Mouse (Mus musculus) kidney, adult 2 months (tissue): ENCODE results near the gene Ncor2. TPM values are rescaled to one million over a fixed set of nuclear protein-coding genes. Genes with fewer than 3 reads are reported as not detected.
A peak's percentile ranks its signal among the peaks of the same experiment; 100 is the strongest.

Source experiments
- DNase-seq: peaks from one replicate; pipeline ENCODE4 v3.0.0; 2021
- H3K27ac ChIP-seq: fragments of 200-500 bp; 2 replicates; pipeline ENCODE4 v1.5.1; 2012; ENCODE audit warnings: low read depth, low read length, control low read depth, inconsistent platforms; ENCODE audit not compliant: insufficient read depth
- H3K27me3 ChIP-seq: fragments of 200-500 bp; replicated peaks from 2 replicates; pipeline ENCODE4 v1.6.1; 2012; ENCODE audit warnings: mild to moderate bottlenecking, moderate library complexity, low read length, inconsistent platforms; ENCODE audit not compliant: control insufficient read depth, insufficient read depth
- H3K36me3 ChIP-seq: fragments of 200-500 bp; 2 replicates; pipeline ENCODE4 v1.6.1; 2012; ENCODE audit warnings: mild to moderate bottlenecking, moderate library complexity, low read length, inconsistent platforms; ENCODE audit not compliant: control insufficient read depth, insufficient read depth
- H3K4me1 ChIP-seq: fragments of 200-500 bp; 2 replicates; pipeline ENCODE4 v1.6.1; 2011; ENCODE audit warnings: low read length; ENCODE audit not compliant: control insufficient read depth, insufficient read depth
- H3K4me3 ChIP-seq: fragments of 200-500 bp; 2 replicates; pipeline ENCODE4 v1.5.1; 2011; ENCODE audit warnings: mild to moderate bottlenecking, low read depth, low read length, control low read depth; ENCODE audit not compliant: insufficient read depth
- CTCF ChIP-seq: fragments of 200-500 bp; conservative IDR thresholded peaks from 2 replicates; pipeline ENCODE4 v1.5.1; 2011; ENCODE audit warnings: low read depth, mild to moderate bottlenecking, control low read depth, low read length, moderate library complexity, mixed read lengths; ENCODE audit not compliant: insufficient read depth, insufficient read length
- POLR2A ChIP-seq: fragments of 200-500 bp; IDR thresholded peaks from one replicate; pipeline ENCODE4 v1.6.1; 2011; ENCODE audit warnings: low read depth, low read length, control low read depth
- WGBS: fragments of 180-500 bp; shearing (Covaris S2); methylation state at CpG from one replicate; pipeline ENCODE4 v1.1.7; 2018; 5-methylcytosine and 5-hydroxymethylcytosine counted together
- polyA plus RNA-seq: library from polyadenylated mRNA; depleted of rRNA; stranded (reverse); fragments of >200 nt; gene quantifications from 2 replicates; pipeline ENCODE4 v1.2.3, GENCODE M21; 2012

Ncor2 gene
- polyA plus RNA-seq, 1 experiment: 38.8 TPM

DNA sequence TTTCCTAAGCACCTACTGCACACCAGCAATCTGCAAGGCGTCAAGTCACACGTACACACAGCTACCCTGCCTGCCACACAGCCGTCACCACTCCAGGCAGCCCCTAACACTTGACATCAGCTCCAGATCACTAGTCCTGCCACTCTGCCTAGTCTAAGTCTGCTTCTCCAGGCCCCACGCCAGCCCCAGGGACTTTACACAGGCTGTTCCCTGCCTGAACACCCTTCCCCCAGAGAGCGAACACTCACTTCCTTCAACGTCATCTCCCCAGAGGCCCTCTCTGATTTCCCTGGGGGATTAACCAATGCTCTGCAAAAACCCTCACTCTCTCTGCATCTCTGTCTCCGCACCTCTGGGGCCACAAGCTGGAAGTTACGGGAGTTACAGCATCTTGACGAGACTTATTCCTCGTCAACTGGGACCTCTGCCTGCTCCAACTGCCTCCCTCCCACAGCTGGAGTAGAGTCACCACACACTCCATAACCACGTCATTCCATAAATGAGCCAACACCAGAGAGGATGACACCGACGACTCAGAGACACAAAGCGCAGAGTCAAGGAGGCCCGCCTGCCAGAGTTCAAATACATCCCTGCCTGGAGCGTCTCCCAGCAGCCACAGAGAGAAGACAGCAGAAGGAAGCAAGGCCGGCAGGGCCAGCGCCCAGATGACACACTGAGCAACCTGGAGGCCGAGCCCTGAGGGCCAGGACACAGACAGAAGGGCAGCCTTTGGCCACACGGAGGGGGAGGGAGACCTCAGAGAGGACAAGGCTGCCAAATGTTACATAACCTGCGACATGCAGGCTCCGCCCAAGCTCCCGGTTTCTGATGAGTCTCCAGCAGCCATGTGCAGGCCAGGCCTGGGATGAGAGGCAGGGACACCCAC lies 126.2 kb downstream of the Ncor2 start:
- H3K4me1 ChIP-seq: peaks cover 11% of the 10 kb centered on the region; the same call in 1 of the 2 replicates

DNA sequence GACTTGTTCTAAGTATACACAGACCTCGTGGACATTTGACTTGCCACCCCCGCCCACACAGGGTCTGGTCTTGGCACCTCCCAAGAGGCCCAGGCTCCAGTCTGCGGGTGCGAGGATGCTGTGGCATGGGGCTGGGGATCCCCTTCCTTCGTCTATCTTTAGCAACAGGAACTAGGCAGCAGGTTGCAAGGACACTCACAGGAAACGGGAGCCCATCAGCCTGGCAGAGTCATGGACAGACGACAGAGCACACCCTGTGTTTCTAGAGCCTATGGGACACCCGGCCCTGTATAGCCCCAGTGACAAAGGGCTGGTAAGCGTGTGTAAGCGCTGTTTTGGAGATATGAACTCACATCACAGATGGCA lies 126.8 kb downstream of the Ncor2 start:
- TF ChIP-seq CTCF (no peak), POLR2A (no peak)
- Histone ChIP-seq H3K36me3 (peaks cover 2% of the 10 kb centered on the region; the same call in 1 of the 2 replicates), H3K27ac (no peak overlapping the region), H3K4me1 (peaks cover 11% of the 10 kb centered on the region; the same call in 1 of the 2 replicates), H3K27me3 (no peaks in the 10 kb centered on the region), H3K4me3 (no peak overlapping the region)
- DNase-seq: no peak
- 70% methylated on average over 10 of the region's 10 CpGs for WGBS

More for the DNA sequence above, 126.2 kb downstream of the Ncor2 start:
- DNase-seq: peak; percentile 95
- no peak for TF ChIP-seq POLR2A
- no peak for TF ChIP-seq CTCF
- Histone ChIP-seq H3K27ac (0 out of 2 replicates have a peak overlapping the region, but pooled peaks have one; percentile 0), H3K27me3 (no peaks in the 10 kb centered on the region), H3K36me3 (peaks cover 1% of the 10 kb centered on the region; the same call in 1 of the 2 replicates), H3K4me3 (no peak overlapping the region)
- WGBS: 52% methylated on average over 23 of the region's 23 CpGs

DNA sequence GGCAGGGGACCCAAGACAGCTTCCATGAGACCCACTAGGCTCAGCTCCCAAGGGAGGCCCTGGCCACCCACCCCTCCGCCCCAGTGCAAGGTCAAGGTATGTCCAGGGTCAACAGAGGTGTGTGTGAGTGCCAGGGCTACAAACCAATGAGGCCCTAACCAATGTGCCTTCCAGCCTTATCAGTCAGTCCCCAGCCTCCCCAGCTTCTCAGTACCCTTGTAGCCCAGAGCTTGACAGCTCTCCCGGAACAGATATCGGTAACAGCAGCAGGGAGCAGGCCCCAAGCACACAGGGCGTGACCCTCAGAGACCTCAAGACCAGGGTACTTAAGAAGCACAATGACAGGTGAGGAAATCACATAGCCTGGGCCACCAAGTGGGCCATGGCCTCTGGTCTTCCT lies 129.5 kb downstream of the Ncor2 start:
- H3K27me3 ChIP-seq: no peaks in the 10 kb centered on the region
- H3K4me1 ChIP-seq: peaks cover 8% of the 10 kb centered on the region; the same call in 1 of the 2 replicates
- no peak for DNase-seq
- peaks cover 2% of the 10 kb centered on the region; the same call in 1 of the 2 replicates for H3K36me3 ChIP-seq
- TF ChIP-seq POLR2A (no peak), CTCF (no peak)
- H3K4me3 ChIP-seq: no peak overlapping the region
- H3K27ac ChIP-seq: no peak overlapping the region
- 91% methylated on average over 4 of the region's 4 CpGs for WGBS

DNA sequence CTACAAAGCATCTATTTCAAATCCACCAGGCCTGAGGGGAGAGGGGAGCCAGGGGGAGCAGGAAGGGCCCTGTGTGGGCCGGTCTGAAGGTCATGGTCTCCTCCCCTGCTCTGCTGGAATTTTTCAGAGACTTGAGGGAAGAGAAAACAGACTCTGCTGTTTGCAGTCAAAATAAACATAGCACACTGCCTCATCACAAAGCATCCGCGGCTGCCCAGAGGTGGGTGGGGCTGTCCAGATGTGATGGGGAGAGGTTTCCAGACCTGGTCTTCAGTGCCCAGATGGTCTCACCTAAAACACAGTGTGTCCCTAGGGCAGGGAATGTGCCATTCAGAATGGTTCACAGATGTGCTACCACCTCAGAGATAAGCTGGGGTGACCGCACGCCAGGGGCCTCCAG lies 132.6 kb downstream of the Ncor2 start:
- no peak overlapping the region for H3K27ac ChIP-seq
- peaks cover 2% of the 10 kb centered on the region; the same call in 1 of the 2 replicates for H3K36me3 ChIP-seq
- H3K4me1 ChIP-seq: no peaks in the 10 kb centered on the region
- H3K27me3 ChIP-seq: no peaks in the 10 kb centered on the region
- no peak for DNase-seq
- no peak overlapping the region for H3K4me3 ChIP-seq
- TF ChIP-seq CTCF (no peak), POLR2A (no peak)
- WGBS: 64% methylated on average over 5 of the region's 5 CpGs

DNA sequence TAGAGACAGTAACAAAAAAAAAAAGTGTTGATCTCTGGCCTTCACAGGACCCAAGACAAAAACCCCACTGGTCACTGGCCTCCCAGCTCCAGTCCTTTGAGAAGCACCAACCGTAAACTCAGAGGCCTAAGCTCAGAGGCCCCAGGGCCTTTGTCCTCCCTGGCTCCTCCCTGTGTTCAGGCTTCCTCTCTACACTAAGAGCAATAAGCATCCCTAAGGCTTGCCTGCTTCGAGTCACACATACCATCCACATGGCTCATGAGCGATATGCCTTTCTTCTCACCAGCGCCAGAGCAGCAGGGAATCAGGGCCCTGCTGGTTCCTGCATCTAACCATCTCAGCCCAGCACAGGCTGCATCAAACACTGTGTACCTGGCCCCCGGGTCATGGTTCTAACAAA lies 133.8 kb downstream of the Ncor2 start:
- H3K27ac ChIP-seq: no peak overlapping the region
- H3K4me1 ChIP-seq: peaks cover 8% of the 10 kb centered on the region
- DNase-seq: no peak
- WGBS: 66% methylated on average over 5 of the region's 5 CpGs
- H3K27me3 ChIP-seq: no peaks in the 10 kb centered on the region
- TF ChIP-seq CTCF: no peak
- TF ChIP-seq POLR2A: no peak
- H3K4me3 ChIP-seq: no peak overlapping the region
- H3K36me3 ChIP-seq: peaks cover 2% of the 10 kb centered on the region; the same call in 1 of the 2 replicates

DNA sequence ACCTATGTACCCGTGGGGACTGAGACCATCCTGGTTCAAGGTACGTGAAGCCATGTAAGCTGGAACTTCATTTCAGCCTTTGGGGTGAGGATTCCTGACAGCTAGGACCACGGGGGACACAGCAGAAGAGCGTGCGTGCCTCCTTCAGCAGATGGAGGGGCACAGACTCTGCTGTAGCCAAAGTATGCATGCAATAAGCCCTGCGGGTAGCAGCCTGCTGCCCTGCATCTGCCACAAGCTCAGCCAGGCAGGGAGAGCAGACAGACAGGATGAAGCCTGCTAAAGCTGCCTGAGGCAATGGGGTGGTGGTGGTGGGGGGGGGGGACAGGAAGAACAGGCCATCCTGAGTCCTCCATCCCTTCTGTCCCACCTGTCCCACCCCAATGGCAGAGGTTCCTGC lies 135.6 kb downstream of the Ncor2 start:
- no peak overlapping the region for H3K27ac ChIP-seq
- 89% methylated on average over 6 of the region's 6 CpGs for WGBS
- peaks cover 2% of the 10 kb centered on the region; the same call in 1 of the 2 replicates for H3K36me3 ChIP-seq
- DNase-seq: no peak
- no peak overlapping the region for H3K4me3 ChIP-seq
- H3K27me3 ChIP-seq: no peaks in the 10 kb centered on the region
- H3K4me1 ChIP-seq: peaks cover 11% of the 10 kb centered on the region
- no peak for TF ChIP-seq CTCF
- TF ChIP-seq POLR2A: no peak

DNA sequence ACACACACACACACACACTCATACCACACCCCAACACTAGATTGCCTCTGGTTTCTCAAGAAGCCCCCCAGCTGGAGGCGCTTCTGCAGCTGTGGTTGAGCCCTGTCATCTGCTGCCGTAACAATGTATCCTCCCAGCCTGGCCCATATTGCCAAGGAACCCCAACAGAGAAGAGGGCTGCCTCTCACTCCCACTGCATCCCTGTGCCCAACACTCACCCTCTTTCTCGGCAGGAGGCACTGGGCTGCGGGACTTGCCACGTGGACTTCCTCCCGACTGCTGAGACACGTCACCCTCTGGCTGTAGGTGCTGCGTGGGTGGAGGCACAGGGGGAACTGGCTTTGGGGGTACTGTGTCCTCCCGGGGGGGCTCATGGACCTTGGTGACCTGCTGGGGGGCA lies 137.4 kb downstream of the Ncor2 start:
- Histone ChIP-seq H3K4me1 (peaks cover 11% of the 10 kb centered on the region), H3K27ac (no peak overlapping the region), H3K4me3 (no peak overlapping the region), H3K27me3 (no peaks in the 10 kb centered on the region), H3K36me3 (no peaks in the 10 kb centered on the region; the same call in 1 of the 2 replicates)
- 79% methylated on average over 9 of the region's 9 CpGs for WGBS
- no peak for DNase-seq
- TF ChIP-seq CTCF: no peak
- TF ChIP-seq POLR2A: no peak
